Mouse (Mus musculus): ENCODE data around the gene Ankzf1. TPM values are rescaled to one million over a fixed set of nuclear protein-coding genes. Genes with fewer than 3 reads are reported as not detected.

The Ankzf1 gene
- 3.0 TPM for polyA plus RNA-seq (2014; fragmentation: Illumina TruSeq; extraction: RNeasy Lipid Tissue Mini Kit (QIAGEN cat#74804); ENCODE audit: low read depth, low replicate concordance)

GRCm38 (mm10) chr1:75191622-75192402, at the start of gene Ankzf1, which contains the start of gene Atg9a:
Gene Ankzf1 (plus strand): TSS chr1:75192151.
Gene Atg9a (minus strand): TSS chr1:75192196.

GRCm38 (mm10) chr1:75142301-75143261, 49.4 kb upstream of the Ankzf1 start, which contains the start of the genes Cnppd1 and Retreg2:
Gene Cnppd1 (minus strand): TSS chr1:75142711.
Gene Retreg2 (plus strand): TSS chr1:75142778.

GRCm38 (mm10) chr1:75168472-75169464, 23.2 kb upstream of the Ankzf1 start, which contains the start of gene Zfand2b:
Gene Zfand2b (plus strand): TSS chr1:75168646.

GRCm38 (mm10) chr1:75180105-75180590, 11.8 kb upstream of the Ankzf1 start, which contains the start of gene Abcb6:
Gene Abcb6 (minus strand): TSS chr1:75180392.

GRCm38 (mm10) chr1:75210136-75211087, 18.5 kb downstream of the Ankzf1 start, which contains the start of the genes Glb1l and Stk16:
Gene Glb1l (minus strand): TSS chr1:75210813.
Gene Stk16 (plus strand): TSS chr1:75210838.

GRCm38 (mm10) chr1:75219531-75219930, 27.6 kb downstream of the Ankzf1 start, which contains the start of gene Tuba4a:
Gene Tuba4a (minus strand): TSS chr1:75219865.

GRCm38 (mm10) chr1:75231664-75232152, 39.8 kb downstream of the Ankzf1 start, which contains the start of gene A630095N17Rik:
Gene A630095N17Rik (minus strand): TSS chr1:75232102.

GRCm38 (mm10) chr1:75236117-75237050, 44.4 kb downstream of the Ankzf1 start, which contains the start of gene Dnajb2:
Gene Dnajb2 (plus strand): TSS chr1:75236406.

Other genes starting within 250 kb of the Ankzf1 start
- gene Ihh, start 240.5 kb upstream of the Ankzf1 start, polyA plus RNA-seq (2014; fragmentation: Illumina TruSeq; extraction: RNeasy Lipid Tissue Mini Kit (QIAGEN cat#74804); ENCODE audit: low read depth, low replicate concordance): not detected
- gene Nhej1, start 67.0 kb upstream of the Ankzf1 start, polyA plus RNA-seq (2014; fragmentation: Illumina TruSeq; extraction: RNeasy Lipid Tissue Mini Kit (QIAGEN cat#74804); ENCODE audit: low read depth, low replicate concordance): 4.0 TPM
- gene Slc23a3, start 58.3 kb upstream of the Ankzf1 start, polyA plus RNA-seq (2014; fragmentation: Illumina TruSeq; extraction: RNeasy Lipid Tissue Mini Kit (QIAGEN cat#74804); ENCODE audit: low read depth, low replicate concordance): not detected
- 14.3 TPM for gene Cnppd1, start 49.4 kb upstream of the Ankzf1 start, polyA plus RNA-seq (2014; fragmentation: Illumina TruSeq; extraction: RNeasy Lipid Tissue Mini Kit (QIAGEN cat#74804); ENCODE audit: low read depth, low replicate concordance)
- gene Retreg2, start 49.4 kb upstream of the Ankzf1 start, polyA plus RNA-seq (2014; fragmentation: Illumina TruSeq; extraction: RNeasy Lipid Tissue Mini Kit (QIAGEN cat#74804); ENCODE audit: low read depth, low replicate concordance): 17.7 TPM
- not detected for gene Zfand2b, start 23.5 kb upstream of the Ankzf1 start, polyA plus RNA-seq (2014; fragmentation: Illumina TruSeq; extraction: RNeasy Lipid Tissue Mini Kit (QIAGEN cat#74804); ENCODE audit: low read depth, low replicate concordance)
- gene Abcb6, start 11.8 kb upstream of the Ankzf1 start, polyA plus RNA-seq (2014; fragmentation: Illumina TruSeq; extraction: RNeasy Lipid Tissue Mini Kit (QIAGEN cat#74804); ENCODE audit: low read depth, low replicate concordance): 9.5 TPM
- gene Atg9a, start within 50 bp of the Ankzf1 start, polyA plus RNA-seq (2014; fragmentation: Illumina TruSeq; extraction: RNeasy Lipid Tissue Mini Kit (QIAGEN cat#74804); ENCODE audit: low read depth, low replicate concordance): 68.6 TPM
- 194 TPM for gene Glb1l, start 18.7 kb downstream of the Ankzf1 start, polyA plus RNA-seq (2014; fragmentation: Illumina TruSeq; extraction: RNeasy Lipid Tissue Mini Kit (QIAGEN cat#74804); ENCODE audit: low read depth, low replicate concordance)
- gene Stk16, start 18.7 kb downstream of the Ankzf1 start, polyA plus RNA-seq (2014; fragmentation: Illumina TruSeq; extraction: RNeasy Lipid Tissue Mini Kit (QIAGEN cat#74804); ENCODE audit: low read depth, low replicate concordance): 18.6 TPM
- gene Tuba4a, start 27.7 kb downstream of the Ankzf1 start, polyA plus RNA-seq (2014; fragmentation: Illumina TruSeq; extraction: RNeasy Lipid Tissue Mini Kit (QIAGEN cat#74804); ENCODE audit: low read depth, low replicate concordance): 11.1 TPM
- gene A630095N17Rik, start 40.0 kb downstream of the Ankzf1 start, polyA plus RNA-seq (2014; fragmentation: Illumina TruSeq; extraction: RNeasy Lipid Tissue Mini Kit (QIAGEN cat#74804); ENCODE audit: low read depth, low replicate concordance): 33.7 TPM
- gene Dnajb2, start 44.3 kb downstream of the Ankzf1 start, polyA plus RNA-seq (2014; fragmentation: Illumina TruSeq; extraction: RNeasy Lipid Tissue Mini Kit (QIAGEN cat#74804); ENCODE audit: low read depth, low replicate concordance): 96.0 TPM
- not detected for gene Ptprn, start 72.4 kb downstream of the Ankzf1 start, polyA plus RNA-seq (2014; fragmentation: Illumina TruSeq; extraction: RNeasy Lipid Tissue Mini Kit (QIAGEN cat#74804); ENCODE audit: low read depth, low replicate concordance)
- 0.56 TPM for gene Resp18, start 86.3 kb downstream of the Ankzf1 start, polyA plus RNA-seq (2014; fragmentation: Illumina TruSeq; extraction: RNeasy Lipid Tissue Mini Kit (QIAGEN cat#74804); ENCODE audit: low read depth, low replicate concordance)
- 5.5 TPM for gene Dnpep, start 125.8 kb downstream of the Ankzf1 start, polyA plus RNA-seq (2014; fragmentation: Illumina TruSeq; extraction: RNeasy Lipid Tissue Mini Kit (QIAGEN cat#74804); ENCODE audit: low read depth, low replicate concordance)
- 0.55 TPM for gene Des, start 168.2 kb downstream of the Ankzf1 start, polyA plus RNA-seq (2014; fragmentation: Illumina TruSeq; extraction: RNeasy Lipid Tissue Mini Kit (QIAGEN cat#74804); ENCODE audit: low read depth, low replicate concordance)
- gene Speg, start 183.1 kb downstream of the Ankzf1 start, polyA plus RNA-seq (2014; fragmentation: Illumina TruSeq; extraction: RNeasy Lipid Tissue Mini Kit (QIAGEN cat#74804); ENCODE audit: low read depth, low replicate concordance): 0.14 TPM
- 7.7 TPM for gene Gmppa, start 243.8 kb downstream of the Ankzf1 start, polyA plus RNA-seq (2014; fragmentation: Illumina TruSeq; extraction: RNeasy Lipid Tissue Mini Kit (QIAGEN cat#74804); ENCODE audit: low read depth, low replicate concordance)